Mouse (Mus musculus) left cerebral cortex, adult 8-10 months (tissue): ENCODE measurements around the gene Hormad1. TPM values are rescaled to one million over a fixed set of nuclear protein-coding genes. Genes with fewer than 3 reads are reported as not detected.
"Not testable (repeated sequence)": the region's sequence is repeated elsewhere in the genome, so short reads cannot be mapped to it uniquely, and the experiment has no call there.

ENCODE experiments used
- DNase-seq, 2 experiments: peaks; one replicate each; pipeline ENCODE4 v3.0.0; 2022; ENCODE audit warnings: low spot score in 2 of 2
- total RNA-seq, 4 experiments: library from RNA; stranded (reverse); gene quantifications; 2 replicates each; pipeline ENCODE4 v1.2.4; 2022

The Hormad1 gene
- total RNA-seq, 4 experiments from 2014 or later, result not detected

DNA sequence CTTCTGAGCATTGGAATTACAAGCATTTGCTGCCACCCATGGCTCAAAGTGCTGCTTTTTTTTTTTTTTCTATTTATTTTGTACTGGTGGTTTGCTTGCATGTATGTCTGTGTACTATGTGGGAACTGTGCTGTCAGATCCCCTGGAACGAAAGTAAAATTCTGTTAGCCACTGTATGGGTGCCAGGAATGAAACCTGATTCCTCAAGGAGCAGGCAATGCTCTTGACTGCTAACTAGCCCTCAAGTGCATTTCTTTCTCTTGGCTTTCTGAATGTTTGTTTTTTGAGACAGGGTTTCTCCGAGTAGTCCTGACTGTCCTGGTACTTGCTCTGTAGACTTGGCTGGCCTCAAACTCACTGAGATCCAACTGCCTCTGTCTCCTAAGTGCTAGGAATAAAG lies 2.3 kb downstream of the Hormad1 start:
- no peak for DNase-seq

GRCm38 (mm10) chr3:95569585-95569984 lies 10.1 kb downstream of the Hormad1 start:
- DNase-seq, result no peak

DNA sequence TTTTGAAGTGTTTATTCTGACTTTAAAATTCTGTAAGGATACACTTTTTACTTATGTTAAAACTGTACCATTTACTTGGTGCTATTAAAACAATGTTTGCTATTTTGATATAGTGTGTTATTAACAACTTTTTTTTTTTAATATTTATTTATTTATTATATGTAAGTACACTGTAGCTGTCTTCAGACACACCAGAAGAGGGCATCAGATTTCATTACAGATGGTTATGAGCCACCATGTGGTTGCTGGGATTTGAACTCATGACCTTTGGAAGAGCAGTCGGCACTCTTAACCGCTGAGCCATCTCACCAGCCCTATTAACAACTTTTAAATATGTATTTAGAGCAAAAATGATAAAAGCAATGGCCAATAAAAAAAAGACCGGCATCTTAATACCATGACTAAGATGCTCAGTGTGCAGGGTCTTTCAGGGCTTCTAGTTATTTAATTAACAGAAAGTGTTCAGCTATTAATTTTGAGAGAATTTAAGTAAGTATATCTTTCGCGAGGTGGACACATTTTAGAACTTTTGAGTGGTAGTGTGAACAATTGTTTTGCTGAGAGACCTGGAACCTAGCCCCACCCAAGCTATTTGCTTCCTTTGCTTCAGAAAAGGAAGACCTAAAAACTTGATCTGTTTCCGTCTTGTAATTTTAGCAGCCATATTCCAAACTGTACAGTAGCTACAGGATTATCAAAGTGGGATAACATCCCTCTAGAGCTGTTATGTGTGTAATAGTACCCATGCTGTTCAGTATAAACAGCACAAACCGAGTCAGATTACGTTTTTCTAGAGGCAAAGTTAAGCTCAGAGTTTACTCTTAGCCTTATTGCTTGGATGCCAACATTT lies 28.5 kb downstream of the Hormad1 start:
- DNase-seq, result no peak

GRCm38 (mm10) chr3:95588604-95589086 lies 29.2 kb downstream of the Hormad1 start, which contains the start of gene Golph3l:
Gene Golph3l (plus strand): TSS chr3:95588934.
- DNase-seq, result peak; percentile 95 to 98

DNA sequence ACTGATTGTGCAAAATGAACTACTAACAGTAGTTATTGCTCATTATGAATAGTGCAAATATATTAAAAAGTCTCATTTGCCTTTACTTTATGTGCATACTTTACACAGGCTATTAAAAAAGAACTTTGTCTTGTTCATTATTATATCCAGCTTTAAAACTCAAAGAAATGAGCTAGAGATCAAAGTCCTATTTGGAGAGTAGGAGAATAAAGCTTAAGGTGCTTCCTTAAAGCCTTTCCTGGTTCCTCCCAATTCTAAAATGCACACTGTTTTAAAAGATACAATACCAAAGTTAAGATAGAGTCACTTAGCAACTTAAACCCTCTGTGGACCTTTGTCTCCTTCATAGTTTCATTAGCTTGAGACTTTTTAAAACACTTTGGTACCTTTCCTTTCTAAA lies 39.3 kb downstream of the Hormad1 start:
- DNase-seq, result no peak

GRCm38 (mm10) chr3:95601287-95601686 lies 41.8 kb downstream of the Hormad1 start:
- DNase-seq, result no peak

GRCm38 (mm10) chr3:95606096-95606495 lies 46.6 kb downstream of the Hormad1 start:
- DNase-seq, result no peak

DNA sequence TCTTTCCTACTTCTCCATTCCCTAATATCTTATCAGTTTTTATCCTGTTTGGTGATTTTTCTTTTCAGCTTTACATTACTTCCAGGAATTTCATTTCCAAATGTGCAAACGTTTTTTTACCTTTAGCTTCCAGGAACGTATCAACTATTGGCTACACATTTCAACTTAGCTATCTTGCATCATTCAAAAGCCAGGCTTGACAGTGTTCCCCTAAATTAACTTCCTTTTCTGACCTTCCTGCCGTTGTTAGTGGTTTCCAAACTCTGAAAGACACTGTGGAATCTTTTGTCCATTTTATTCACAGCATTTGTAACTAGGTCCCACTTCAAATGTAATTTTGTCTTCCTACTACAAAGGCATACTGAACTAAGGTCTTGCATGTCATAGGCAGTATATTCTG lies 49.7 kb downstream of the Hormad1 start:
- no peak for DNase-seq

- DNase-seq, result no peak
Observed at GRCm38 (mm10) chr3:95613996-95614395, 54.5 kb downstream of the Hormad1 start.

GRCm38 (mm10) chr3:95618511-95618910 lies 59.0 kb downstream of the Hormad1 start:
- no peak for DNase-seq

DNA sequence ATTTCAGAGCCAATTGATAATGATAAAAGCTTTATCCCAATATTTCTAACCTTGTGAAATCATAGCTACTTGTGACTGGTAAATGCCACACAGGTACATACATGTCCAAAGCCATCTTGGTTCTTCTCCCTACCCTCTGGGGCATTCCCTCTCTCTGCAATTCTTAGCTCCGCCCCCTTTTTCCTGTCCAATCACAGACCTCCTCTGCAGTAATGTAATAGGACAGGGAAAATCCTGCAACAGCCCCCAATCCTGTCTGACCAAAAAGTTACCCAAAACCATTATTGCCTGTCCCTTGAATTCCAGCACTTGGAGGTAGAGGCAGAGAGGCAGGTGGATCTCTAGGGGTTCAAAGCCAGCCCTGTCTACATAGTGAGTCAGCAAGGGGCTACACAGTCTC lies 61.8 kb downstream of the Hormad1 start:
- DNase-seq, result no peak

DNA sequence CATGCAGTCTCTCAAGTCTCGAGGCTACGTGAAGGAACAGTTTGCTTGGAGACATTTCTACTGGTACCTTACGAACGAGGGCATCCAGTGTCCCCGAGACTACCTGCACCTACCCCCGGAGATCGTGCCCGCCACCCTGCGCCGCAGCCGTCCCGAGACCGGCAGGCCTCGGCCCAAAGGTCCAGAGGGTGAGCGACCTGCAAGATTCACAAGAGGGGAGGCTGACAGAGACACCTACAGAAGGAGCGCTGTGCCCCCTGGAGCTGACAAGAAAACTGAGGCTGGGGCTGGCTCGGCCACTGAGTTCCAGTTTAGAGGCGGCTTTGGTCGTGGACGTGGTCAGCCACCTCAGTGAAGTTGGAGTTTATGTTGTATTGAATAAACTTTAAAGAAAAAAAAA lies 62.9 kb downstream of the Hormad1 start:
- DNase-seq, result not testable (repeated sequence)

- no peak for DNase-seq
Observed at GRCm38 (mm10) chr3:95623551-95623950, 64.1 kb downstream of the Hormad1 start.

GRCm38 (mm10) chr3:95623991-95624515 lies 64.6 kb downstream of the Hormad1 start:
- not testable (repeated sequence) for DNase-seq

- peak; percentile 94 to 100 for DNase-seq
Observed at GRCm38 (mm10) chr3:95624628-95625503, 65.4 kb downstream of the Hormad1 start, which contains the start of gene Ensa. Gene Ensa (plus strand): TSS chr3:95624993.

- peak; percentile 37 to 91 for DNase-seq
Observed at GRCm38 (mm10) chr3:95627763-95628162, 68.3 kb downstream of the Hormad1 start.

- peak in 1 of 2 experiments; percentile 87 for DNase-seq
Observed at GRCm38 (mm10) chr3:95629755-95630154, 70.3 kb downstream of the Hormad1 start.

DNA sequence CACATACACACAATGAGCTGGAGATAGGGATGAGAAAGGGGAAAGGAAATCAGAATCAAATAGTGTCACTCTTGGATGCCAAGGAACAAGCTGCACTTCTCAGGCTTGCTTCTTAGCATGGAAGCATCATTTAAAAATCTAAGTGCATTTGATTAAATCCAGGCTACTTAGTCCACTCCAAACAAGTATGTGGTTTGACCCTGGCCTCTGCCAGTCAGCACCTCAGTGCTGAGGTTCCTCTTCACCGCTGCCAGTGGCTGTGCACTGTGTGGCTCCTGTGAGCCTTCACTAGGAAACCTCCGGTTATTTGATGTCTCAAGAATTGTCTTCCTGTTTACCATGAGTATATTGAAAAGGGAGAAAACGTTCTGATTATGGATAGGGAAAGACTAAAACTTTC lies 71.4 kb downstream of the Hormad1 start:
- no peak for DNase-seq

DNA sequence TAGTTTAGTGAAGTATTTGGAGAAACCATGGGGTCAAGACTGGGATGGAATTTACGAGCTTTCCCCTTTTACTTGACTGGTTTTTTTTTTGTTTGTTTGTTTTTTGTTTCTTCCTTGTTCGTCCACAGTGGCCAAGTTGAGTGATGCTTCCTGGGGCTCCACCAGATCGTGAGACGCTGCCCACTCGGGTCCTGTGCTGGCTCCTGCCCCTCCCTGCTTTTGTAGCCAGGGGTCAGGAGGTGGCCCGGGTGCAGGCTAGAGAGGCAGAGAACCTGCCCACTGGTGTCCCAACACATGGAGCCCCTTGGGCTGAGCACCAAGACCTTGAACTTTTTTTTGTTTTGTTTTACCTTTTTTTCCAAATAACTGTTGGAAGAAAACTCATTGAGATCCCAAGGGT lies 71.8 kb downstream of the Hormad1 start:
- DNase-seq, result no peak

GRCm38 (mm10) chr3:95632648-95633588 lies 73.4 kb downstream of the Hormad1 start:
- no peak for DNase-seq

DNA sequence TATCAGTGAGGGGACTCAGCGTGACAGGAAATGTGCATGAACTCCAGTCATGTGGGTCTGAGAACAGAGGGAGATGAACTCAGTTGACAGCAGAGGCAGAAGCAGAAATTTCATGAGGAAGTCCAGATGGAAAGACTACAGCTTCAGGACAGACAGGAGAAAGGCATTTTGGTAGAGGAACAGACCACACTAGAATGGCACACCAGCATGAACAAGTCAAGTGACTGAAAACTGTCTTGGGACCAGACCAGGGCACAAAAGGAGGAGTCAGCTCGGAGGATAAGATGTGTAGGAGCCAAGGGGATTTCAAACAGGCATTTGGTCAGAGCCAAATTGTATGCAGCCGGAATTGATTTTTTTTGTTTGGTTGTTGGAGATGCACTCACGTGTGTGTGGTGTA lies 76.2 kb downstream of the Hormad1 start:
- DNase-seq, result no peak
